Mouse (Mus musculus) cortical plate, adult 2 months (tissue): ENCODE results near the gene Tmcc2. TPM values are rescaled to one million over a fixed set of nuclear protein-coding genes. Genes with fewer than 3 reads are reported as not detected.
A peak's percentile ranks its signal among the peaks of the same experiment; 100 is the strongest.

ENCODE experiments used
- H3K27ac ChIP-seq: fragments of 200-500 bp; 2 replicates; pipeline ENCODE4 v1.5.1; 2012; ENCODE audit warnings: low read length, control low read depth, inconsistent platforms; ENCODE audit not compliant: insufficient read depth
- H3K4me1 ChIP-seq: fragments of 200-500 bp; 2 replicates; pipeline ENCODE4 v1.6.1; 2011; ENCODE audit warnings: low read length; ENCODE audit not compliant: control insufficient read depth, insufficient read depth
- H3K4me3 ChIP-seq: fragments of 200-500 bp; 2 replicates; pipeline ENCODE4 v1.5.1; 2011; ENCODE audit warnings: mild to moderate bottlenecking, low read length, control low read depth; ENCODE audit not compliant: insufficient read depth
- CTCF ChIP-seq: fragments of 200-500 bp; IDR thresholded peaks from 2 replicates; pipeline ENCODE4 v1.5.1; 2011; ENCODE audit warnings: mild to moderate bottlenecking, control low read depth, low read length; ENCODE audit not compliant: insufficient read depth; ENCODE audit errors: extremely low read depth
- POLR2A ChIP-seq: fragments of 200-500 bp; IDR thresholded peaks from 2 replicates; pipeline ENCODE4 v1.6.1; 2011; ENCODE audit warnings: mild to moderate bottlenecking, low read length, control low read depth; ENCODE audit not compliant: insufficient read depth; ENCODE audit errors: extremely low read depth
- polyA plus RNA-seq: library from polyadenylated mRNA; depleted of rRNA; stranded (reverse); fragments of >200 nt; gene quantifications from 2 replicates; pipeline ENCODE4 v1.2.3, GENCODE M21; 2012

Gene Tmcc2
- polyA plus RNA-seq, 1 experiment = 124 TPM

GRCm38 (mm10) chr1:132372896-132373534, 18.1 kb downstream of the Tmcc2 start:
- no peak for TF ChIP-seq CTCF
- no peak for TF ChIP-seq POLR2A
- Histone ChIP-seq H3K27ac (0 out of 2 replicates have a peak overlapping the region, but pooled peaks have one; percentile 40), H3K4me1 (peaks cover 23% of the 10 kb centered on the region)

DNA sequence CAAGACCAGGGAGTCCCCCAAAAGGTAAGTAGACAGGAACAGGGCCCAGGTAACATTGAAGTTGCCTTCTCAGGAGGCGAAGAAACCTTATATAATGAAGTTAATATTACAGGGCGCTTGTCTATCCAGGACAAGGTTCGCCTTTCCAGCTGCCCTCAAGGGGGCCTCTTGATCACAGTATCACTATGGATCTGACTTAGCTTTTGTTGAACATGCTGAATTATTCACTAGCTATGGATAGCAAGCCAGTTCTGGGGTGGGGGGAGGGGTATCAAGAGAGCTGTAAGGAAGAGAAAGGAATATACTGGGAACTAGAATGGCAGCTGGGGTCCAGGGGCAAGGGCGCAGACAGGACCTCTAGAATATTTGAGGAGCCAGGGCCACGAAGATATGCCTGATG, 18.7 kb downstream of the Tmcc2 start:
- peaks cover 21% of the 10 kb centered on the region for H3K4me1 ChIP-seq
- TF ChIP-seq POLR2A (no peak), CTCF (no peak)
- H3K27ac ChIP-seq = 0 out of 2 replicates have a peak overlapping the region, but pooled peaks have one; percentile 40
- no peak overlapping the region for H3K4me3 ChIP-seq

More at GRCm38 (mm10) chr1:132372896-132373534, 18.1 kb downstream of the Tmcc2 start:
- no peak overlapping the region for H3K4me3 ChIP-seq

DNA sequence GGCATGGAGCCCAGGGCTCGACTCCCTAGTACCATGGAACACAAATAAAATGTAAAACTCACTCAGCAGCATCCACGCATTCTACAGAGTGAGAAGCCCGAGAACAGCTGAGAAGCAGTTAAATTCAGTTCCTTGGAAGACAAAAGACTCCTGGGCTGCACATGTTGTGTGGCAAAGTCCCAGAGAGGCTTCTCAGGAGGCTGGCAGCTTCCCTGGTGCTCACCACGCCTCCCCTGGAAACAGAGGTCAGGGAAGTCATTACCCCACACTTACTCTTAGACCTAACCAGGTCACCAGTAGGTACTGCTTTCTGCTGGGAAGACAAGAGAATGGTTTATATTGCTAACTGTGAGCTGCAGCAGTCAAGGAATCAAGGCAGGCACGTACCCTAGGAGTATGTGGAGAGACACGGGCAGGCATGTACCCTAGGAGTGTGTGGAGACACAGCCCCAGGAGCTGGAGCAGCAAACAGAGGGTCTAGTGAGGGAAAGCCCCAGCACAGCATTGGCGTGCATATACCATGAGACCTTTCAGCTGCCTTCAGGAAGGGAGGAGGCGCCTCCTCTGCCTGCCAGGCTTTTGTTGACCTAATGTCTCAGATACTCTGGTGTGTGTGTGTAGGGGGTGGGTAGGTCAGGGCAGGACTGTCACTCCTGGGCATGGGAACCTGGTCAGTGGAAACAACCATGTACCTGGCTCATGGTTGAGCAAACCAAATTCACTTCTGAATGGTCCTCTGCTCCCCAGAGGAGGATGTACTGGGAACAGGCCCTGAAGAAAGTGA, 19.6 kb downstream of the Tmcc2 start:
- Histone ChIP-seq H3K4me1 (peaks cover 19% of the 10 kb centered on the region), H3K27ac (peak overlapping the region; percentile 23), H3K4me3 (no peak overlapping the region)
- TF ChIP-seq POLR2A (no peak), CTCF (no peak)

GRCm38 (mm10) chr1:132370681-132371173, 20.4 kb downstream of the Tmcc2 start:
- peaks cover 18% of the 10 kb centered on the region for H3K4me1 ChIP-seq
- H3K4me3 ChIP-seq = no peak overlapping the region
- peak overlapping the region; percentile 51; the same call in 1 of the 2 replicates for H3K27ac ChIP-seq
- TF ChIP-seq POLR2A = no peak
- no peak for TF ChIP-seq CTCF

GRCm38 (mm10) chr1:132367692-132368506, 23.2 kb downstream of the Tmcc2 start:
- no peak overlapping the region for H3K27ac ChIP-seq
- TF ChIP-seq CTCF = peak; percentile 98
- no peak for TF ChIP-seq POLR2A
- H3K4me1 ChIP-seq = peaks cover 7% of the 10 kb centered on the region; the same call in 1 of the 2 replicates
- no peak overlapping the region for H3K4me3 ChIP-seq

- Histone ChIP-seq H3K27ac (peak overlapping the region; percentile 70; the same call in 1 of the 2 replicates), H3K4me1 (peaks cover 7% of the 10 kb centered on the region; the same call in 1 of the 2 replicates), H3K4me3 (no peak overlapping the region)
- TF ChIP-seq POLR2A = no peak
- no peak for TF ChIP-seq CTCF
Measured at GRCm38 (mm10) chr1:132366937-132367336, 24.1 kb downstream of the Tmcc2 start.

- TF ChIP-seq CTCF = no peak
- TF ChIP-seq POLR2A = no peak
- Histone ChIP-seq H3K4me1 (peaks cover 7% of the 10 kb centered on the region; the same call in 1 of the 2 replicates), H3K4me3 (no peak overlapping the region), H3K27ac (peak overlapping the region; percentile 83)
Measured at GRCm38 (mm10) chr1:132366235-132366634, 24.8 kb downstream of the Tmcc2 start.

GRCm38 (mm10) chr1:132365645-132366044, 25.4 kb downstream of the Tmcc2 start:
- H3K4me1 ChIP-seq = peaks cover 5% of the 10 kb centered on the region; the same call in 1 of the 2 replicates
- TF ChIP-seq POLR2A (no peak), CTCF (no peak)
- no peak overlapping the region for H3K4me3 ChIP-seq
- peak overlapping the region; percentile 83 for H3K27ac ChIP-seq

GRCm38 (mm10) chr1:132364896-132365557, 26.1 kb downstream of the Tmcc2 start:
- H3K27ac ChIP-seq = peak overlapping the region; percentile 7; the same call in 1 of the 2 replicates
- TF ChIP-seq CTCF (no peak), POLR2A (no peak)
- H3K4me1 ChIP-seq = peaks cover 3% of the 10 kb centered on the region; the same call in 1 of the 2 replicates
- no peak overlapping the region for H3K4me3 ChIP-seq
